Mouse (Mus musculus): ENCODE results near the gene Dxo. TPM values are rescaled to one million over a fixed set of nuclear protein-coding genes. Genes with fewer than 3 reads are reported as not detected.
A peak's percentile ranks its signal among the peaks of the same experiment; 100 is the strongest.

The Dxo gene
- total RNA-seq, 4 experiments from 2014 or later: 48.2 to 76.5 (median 67.0) TPM

DNA sequence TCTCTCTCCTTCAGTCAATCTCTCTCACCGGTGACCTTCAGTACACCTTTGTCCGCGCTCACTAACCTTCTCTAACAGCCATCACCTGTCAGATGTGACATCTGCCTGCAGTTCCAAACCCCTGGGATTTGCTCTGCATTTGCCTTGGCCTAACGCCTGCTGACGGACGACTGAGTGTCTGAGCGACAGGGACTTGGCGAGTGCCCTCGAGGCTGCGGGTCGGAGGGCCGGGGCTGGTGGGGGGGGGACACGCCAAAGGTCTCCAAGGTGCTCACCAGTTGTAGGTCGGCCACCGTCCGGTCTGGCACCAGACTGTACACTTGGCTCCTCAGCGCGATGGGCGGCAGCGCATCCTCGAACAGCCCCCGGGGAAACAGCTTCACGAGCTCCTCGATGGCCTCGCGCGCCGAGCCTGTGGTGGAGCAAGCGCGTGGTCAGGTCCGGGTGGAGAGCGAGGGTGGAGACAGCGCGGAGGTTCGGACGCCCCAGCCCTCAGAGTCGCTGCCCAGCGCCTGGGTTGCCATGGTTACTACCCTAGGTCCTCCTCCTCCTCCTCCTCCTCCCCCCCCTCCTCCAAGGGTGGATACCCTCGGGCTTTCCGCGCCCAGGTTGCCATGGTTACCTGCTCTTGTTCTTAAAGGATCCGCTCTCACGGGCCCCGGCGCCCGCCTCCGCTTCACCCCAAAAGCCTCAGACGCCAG is 514 bp upstream of the Dxo start:
- DNase-seq: no peak

DNA sequence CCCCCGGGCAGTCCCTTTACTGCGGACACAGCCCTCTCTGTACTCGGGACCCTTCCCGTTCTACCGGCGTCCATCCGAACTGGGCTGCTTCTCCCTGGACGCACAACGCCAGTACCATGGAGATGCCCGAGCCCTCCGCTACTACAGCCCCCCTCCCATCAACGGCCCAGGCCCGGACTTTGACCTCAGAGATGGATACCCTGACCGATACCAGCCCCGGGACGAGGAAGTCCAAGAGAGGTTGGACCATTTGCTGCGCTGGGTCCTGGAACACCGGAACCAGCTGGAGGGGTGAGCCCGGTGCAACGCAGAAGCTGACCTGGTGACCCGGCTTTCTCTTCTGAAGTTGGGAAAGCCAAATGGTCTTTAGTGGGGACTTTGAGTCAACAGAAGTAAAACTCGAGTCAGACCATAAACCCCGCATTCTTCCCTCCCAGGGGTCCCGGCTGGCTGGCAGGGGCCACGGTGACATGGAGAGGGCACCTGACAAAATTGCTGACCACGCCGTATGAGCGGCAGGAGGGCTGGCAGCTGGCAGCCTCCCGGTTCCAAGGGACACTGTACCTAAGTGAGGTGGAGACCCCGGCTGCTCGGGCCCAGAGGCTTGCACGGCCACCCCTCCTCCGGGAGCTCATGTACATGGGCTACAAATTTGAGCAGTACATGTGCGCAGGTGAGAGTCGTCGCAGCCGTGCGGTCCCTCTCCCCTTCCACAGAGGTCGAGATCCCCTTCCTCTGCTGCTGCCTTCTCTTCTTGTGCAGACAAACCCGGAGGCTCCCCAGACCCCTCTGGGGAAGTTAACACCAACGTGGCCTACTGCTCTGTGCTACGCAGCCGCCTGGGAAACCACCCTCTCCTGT is 875 bp downstream of the Dxo start:
- DNase-seq: no peak

DNA sequence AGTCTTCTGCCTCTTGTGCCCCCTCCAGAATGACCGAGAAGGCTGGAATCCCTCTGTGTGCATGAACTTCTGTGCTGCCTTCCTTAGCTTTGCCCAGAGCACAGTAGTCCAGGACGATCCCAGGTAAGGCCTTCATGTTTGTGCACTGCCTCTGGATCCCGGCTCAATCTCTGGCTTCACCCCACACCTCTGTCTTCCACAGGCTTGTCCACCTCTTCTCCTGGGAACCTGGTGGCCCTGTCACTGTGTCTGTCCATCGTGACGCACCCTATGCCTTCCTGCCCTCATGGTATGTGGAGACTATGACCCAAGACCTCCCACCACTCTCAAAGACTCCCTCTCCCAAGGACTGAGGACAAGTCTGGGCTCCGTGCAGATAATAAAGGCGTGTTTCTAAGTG is 2.0 kb downstream of the Dxo start:
- DNase-seq: no peak

DNA sequence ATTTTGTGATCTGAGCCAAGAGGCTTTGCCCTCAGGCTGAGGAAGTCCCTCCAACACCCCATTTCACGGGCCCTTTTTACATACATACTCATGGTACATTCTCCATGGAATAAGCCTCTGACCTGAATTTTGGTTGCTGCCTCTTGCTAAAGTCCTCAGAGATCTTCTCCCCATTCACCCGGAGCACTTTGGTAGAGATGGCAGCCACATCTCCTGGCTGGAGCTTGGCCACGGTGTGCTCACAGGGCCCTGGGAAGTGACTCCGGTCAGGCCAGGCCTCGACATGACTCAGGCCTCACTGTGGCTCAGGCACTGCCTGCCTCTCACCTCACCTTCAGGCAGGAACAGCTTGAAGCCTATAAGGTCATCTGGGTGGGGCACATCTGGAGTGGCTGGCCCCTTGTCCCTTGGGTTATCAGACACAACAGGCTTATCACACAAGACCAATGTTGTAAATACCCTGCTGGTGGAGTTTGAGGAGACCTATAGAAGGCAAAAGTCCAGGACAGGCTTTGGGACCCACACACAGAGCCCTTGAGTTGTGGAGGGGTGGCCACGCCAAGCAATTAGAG is 4.0 kb downstream of the Dxo start:
- DNase-seq: no peak

DNA sequence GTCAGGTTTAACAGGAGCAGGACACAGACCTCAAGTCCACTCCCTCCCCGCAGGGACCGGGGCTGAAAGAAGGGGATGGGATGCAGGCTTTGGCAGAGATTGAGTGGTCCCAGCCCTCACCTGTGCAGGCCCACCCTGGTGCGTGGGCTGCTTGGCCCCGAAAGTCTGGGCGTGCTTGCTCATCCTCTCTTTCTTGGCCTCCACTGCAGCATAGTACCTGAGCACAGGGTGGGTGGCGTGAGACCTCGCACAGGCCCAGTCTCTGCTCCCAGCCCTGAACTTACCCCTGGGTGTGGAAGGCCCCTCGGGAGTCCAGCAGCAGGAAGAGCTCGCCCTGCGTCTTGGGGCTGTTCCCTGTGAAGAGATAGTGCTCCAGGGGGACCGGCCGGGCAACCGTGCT is 8.1 kb downstream of the Dxo start:
- no peak for DNase-seq

DNA sequence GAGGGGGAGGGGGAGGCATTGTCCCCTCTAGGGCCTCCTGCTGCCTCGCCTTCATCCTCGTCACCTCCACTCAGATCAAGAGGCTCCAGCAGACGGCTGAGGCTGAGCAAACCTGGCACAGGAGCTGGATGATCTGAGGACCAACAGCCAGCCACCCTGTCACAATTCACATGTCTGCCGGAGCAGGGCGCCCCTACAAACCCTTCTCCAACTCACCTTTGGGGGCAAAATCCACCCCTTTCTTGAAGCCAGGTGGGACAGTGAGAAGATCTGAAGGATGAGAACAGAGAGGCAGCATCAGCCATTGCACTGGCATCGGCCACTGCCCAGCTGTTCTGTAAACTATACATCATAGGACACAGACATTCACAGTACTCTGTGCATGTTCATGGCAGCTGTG is 10.4 kb downstream of the Dxo start:
- DNase-seq: no peak

DNA sequence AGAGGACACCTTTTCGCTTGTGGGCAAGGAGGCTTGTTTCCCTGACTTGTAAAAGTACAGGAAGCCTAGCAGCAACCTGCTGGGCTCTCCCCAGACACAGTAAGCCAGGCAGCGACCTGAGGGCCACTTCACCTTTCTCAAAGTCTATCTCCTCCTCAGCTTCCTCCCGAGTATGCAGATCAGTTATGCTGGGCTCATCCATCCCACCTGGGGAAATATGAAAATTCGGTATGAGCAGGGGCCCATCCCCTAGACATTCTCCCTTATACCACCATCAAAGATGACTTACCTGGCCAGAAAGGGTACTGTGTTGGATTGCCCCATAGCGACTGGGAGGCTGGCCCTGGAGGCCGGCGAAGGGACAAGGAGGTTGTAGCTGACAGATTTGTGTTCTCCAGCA is 10.8 kb downstream of the Dxo start:
- DNase-seq: no peak

DNA sequence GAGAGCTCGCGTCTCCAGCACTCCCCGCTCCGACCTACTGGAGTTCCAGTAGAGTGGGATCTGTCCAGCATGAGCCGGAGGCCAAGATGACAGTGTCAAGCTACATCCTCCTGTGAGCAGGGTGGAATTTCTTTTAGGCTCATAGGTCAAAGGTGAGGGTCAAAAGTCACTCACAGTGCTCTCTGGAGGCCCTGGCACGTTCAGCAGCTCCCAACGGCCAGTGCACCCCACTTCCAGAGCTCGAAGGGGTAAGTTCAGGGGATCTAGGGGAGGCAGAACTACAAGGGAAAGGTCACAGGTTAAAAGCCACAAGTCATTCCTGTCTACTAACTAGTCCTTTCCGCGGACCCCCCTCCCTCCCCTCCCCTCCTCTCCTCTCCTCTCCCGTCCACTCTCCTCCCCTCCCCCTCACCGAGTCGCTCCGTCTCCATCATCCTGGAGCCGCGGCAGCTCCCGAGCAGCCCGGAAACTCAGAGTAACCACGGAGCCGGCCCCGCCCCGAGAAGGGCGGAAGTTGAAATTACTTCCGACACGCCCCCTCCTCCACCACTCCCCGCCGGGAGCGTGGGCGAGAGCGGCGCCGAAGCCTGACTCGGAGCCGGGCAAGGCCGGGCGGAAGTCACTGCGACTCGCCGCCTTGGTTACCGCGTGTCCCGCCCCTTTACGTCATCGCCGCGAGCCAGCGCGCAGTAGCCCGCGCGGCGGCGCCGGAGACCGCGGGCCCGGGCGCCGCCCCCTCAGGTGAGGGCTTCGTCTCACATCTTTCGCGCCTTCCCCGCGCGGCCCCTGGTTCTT is 13.1 kb downstream of the Dxo start, which contains the start of the genes Skiv2l and Nelfe:
Skiv2l (minus strand) TSS at position 489 of the 795 bp plus-strand sequence.
Nelfe (plus strand) TSS at position 670 of the 795 bp plus-strand sequence.
- DNase-seq: peak; percentile 97

DNA sequence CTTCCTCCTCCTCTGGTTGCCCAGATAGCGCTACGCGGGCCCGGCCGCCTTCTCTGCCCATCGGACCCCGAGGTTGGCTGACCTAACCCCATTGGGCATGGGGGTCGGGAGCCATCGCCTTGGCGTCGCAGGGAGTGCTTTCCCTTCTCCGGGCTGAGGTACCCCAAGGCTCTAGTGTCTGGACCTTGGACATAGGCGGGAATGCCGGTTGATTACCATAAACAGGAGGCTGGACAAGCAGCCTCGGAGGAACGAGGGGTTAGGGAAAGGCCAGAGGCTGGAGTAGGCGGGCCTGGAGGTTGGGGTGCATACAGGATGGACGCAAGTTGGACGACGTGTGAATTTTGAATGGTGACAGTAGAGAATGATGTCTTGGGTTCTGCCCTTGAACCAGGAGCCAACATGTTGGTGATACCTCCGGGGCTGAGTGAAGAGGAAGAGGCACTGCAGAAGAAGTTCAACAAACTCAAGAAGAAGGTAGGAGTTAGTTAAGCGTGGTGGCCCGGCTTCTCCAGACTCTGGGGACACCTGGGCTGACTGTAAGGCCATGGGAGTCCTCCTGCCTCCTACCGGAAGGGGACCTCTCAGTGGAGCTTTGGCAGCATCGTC is 13.8 kb downstream of the Dxo start:
- DNase-seq: no peak

DNA sequence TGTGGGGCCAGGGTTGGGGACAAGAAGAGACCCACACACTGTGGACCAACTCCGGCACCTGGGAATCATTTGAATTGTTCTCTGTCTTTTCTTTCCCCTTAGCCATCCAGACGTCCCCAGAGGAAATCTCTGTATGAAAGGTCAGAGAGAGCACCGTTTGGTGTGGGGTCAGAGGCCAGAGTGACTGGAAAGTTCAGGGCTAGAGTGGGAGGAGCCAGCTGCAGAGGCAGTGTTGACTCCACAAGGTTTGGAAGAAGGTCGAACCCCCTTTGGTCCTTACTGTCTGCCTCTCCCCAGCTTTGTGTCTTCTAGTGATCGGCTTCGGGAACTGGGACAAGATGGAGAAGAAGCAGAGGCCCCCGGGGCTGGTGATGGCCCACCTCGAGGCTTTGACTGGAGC is 16.7 kb downstream of the Dxo start:
- no peak for DNase-seq

DNA sequence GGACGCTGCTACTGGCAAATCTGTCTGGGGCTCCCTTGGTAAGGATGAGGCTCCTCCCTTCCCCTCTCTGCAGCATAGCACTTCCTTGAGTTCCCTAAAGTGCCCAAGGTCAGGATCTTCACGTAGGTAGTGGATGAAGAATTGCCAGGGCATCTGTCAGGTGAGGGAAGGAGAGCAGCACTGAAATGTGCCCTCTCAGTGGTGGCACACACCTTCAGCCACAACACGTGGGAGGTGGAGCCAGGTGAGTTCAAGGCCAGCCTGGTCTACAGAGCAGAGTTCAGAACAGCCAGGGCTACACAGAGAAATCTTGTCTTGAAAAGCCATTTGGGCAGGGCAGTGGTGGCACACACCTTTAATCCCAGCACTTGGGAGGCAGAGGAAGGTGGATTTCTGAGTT is 17.9 kb downstream of the Dxo start:
- DNase-seq: no peak

DNA sequence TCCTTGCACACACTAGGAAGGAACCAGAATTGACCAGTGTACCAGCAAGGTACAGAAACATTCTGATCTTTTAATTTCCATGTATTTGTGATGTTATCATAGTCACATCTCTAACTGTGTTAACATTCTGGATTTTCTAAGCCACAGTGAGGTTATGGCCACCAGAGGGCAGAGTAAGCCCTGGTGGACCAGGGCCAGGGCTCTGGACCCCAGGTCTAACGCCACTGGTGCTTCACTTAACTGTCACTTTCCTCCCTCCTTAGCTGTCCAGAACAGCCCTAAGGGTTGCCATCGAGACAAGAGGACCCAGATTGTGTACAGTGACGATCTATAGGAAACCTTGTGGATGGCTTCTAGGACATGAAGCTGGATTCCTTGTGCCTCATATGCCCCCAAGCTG is 19.0 kb downstream of the Dxo start:
- no peak for DNase-seq

DNA sequence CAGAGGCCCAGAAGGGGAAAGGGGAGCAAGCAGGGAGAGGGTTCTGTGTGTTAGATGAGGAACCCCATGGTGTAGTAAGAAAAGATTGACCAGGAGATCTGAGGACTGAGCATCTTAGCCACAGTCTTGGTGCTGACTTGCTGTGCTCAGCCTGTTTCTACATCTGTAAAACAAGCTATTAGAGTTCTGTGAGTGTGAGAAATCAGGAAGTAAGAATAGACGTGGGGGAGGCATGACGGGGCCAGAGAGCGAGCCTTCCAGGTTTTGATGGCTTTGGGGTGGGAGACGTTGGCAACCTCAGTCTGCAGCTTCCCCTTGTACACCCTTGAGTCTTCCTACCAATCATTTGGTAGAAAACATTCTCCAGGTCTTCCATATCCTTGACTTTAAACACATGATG is 21.9 kb downstream of the Dxo start:
- DNase-seq: no peak

DNA sequence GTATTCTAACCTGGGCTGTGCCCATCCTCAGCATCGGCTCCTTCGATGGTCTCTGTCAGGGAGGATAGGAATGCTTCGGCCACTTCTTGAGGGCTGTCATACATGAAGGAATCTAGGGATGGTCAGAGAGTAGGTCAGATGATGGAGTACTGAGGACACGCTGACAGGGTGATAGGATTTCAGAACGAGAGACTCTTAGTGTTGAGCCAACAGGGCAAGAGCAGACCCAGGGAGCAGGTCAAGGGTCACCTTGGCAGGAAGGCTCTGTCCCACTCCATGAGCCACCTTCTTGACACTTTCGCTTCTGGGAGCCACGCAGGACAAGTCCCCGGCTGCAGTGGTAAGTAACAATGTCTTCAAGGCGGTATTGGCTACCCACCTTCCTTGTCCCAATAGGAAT is 23.7 kb downstream of the Dxo start:
- no peak for DNase-seq

DNA sequence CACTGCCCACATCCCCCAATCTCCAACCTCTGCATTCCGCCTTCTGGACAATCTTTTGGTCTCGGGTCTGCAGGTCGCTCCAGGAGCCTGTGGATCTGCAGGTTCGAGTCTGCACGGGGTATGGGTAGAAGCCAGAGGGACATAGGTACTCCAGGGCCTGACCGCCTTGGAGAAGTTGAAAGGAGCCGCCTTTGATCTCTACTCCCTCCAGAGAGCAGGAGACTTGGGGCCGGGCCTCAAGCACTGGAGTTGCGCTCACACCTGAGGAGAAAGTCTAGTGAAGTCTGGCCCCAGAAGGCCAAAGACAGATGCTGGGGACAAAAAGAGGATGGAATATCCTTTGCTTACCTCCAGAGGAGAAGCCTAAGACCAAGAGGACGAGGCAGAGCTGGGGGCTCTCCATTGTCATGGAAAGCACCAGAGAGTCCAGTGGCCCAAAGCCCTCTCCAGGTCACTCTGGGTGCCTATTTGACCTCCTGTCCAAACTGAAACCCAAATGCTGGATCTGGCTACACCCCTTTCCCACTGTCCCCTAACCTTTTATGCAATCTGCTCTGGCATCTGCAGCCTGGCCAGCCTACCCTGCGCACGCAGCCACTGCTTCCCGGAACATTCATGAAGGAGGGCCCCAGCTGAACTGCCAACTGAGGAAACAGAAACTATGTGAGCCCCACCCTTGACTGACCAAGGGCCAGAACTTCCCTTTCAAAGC is 25.0 kb downstream of the Dxo start:
- no peak for DNase-seq

DNA sequence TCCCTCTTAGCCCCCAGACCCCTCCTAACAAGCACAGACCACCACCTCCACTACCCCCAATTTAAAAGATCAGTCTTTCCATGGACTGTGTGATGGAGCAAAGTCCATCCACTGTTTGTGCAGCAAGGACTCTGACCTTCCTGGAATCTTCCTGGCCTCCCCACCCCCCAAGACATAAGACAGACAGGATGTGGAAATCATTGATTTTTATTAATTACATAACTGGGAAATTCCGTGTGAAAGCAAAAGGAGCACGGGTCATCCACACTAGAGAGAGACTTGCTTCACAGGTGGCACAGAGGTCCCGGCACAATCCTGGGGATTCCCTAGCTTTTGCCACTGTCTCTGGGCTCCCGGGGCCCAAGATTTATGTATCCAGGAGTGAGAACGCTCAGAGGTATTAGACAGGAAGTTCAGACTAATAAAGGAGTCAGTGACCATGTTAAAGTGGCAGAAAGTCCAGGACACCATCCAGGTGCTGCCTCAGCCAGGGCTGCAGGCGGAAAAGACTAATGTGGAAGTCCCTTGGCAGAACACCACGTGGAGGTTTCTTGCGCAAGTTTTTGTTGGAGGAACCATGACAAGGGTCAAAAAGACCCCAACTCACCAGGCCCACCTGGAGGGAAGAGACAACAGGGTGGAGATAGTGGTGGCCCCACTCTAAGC is 25.7 kb downstream of the Dxo start, which contains the start of gene Cfb:
Cfb (minus strand) TSS at position 103 of the 666 bp plus-strand sequence.
- no peak for DNase-seq

DNA sequence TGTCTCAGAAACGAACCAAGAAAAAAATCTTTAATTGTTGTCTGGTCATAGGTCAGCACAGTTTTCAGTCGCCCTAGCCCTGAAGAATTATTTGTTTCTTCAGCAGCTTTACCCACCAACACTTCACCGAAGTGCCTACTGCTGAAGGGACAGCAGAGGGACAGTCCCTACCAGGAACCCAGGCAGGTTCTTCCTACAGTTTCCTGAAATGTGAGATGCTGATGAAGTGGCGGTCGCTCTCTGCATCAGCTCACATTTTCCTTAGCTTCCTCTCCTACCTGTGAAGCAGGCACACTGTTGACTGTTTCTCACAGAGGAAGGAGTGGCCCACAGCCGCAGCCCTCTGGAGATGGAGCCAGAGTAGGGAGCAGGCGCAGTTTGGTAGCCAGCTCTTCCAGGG is 29.2 kb downstream of the Dxo start:
- no peak for DNase-seq

DNA sequence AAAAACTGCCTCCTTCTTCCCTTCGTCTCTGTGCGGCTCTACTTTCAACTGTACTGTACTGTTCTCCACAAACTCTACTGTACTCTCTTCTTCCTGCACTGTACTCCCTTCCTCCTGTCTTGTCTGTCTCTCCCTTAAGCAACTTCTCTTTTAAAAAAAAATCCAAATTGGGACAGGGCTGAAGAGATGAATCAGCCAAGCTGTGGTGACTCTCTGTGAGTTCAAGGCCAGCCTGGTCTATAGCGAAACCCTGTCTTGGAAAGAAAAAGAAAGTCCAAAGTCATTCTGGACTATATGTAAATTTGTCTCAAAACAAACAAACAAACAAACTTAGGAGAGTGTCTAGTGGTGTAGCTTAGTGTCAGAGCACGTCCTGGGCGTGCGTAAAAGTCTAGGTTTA is 37.5 kb downstream of the Dxo start:
- no peak for DNase-seq

DNA sequence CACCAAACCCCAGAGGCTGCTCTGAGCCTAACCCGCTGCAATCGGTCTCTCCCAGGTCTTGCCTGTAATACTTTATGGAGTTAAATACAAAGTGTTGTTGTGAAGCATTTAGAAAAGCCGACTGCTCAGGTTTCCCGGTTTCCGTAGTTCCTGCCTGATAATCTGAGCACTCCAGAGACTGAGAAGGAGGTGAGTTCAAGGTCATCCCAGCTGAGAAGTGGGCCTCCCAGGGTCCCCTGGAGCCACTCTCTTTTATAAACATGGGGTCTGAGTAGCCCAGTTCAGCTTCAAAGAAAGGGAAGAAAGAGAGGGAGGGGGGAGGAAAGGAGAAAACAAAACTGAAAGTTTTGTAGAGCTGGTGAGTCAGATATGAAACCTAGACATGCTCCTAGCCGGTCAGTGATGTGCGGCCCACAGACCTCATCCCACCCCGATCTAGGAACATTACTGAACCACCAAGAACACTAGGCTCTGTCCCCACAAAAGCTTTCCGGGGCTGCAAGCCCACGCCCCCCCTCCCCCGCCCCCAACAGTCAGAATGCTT is 42.6 kb downstream of the Dxo start, which contains the start of gene Zbtb12:
Zbtb12 (plus strand) TSS at position 148 of the 544 bp plus-strand sequence.
- DNase-seq: no peak

DNA sequence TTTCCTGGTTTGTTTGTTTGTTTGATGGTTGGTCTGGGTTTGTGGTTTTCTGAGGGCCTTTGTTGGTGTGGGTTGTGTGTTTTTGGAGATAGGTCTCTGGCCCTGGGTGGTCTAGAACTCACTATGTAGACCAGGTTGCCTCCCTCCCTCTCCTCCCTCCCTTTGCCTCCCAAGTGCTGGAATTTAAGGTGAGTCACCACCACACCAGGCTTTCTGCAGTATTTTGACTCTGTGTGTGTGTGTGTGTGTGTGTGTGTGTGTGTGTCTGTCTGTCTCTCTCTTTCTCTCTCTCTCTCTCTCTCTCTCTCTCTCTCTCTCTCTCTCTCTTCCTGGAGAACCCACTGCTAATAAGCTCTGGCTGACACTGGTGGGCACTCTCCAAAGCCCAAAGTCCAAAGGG is 44.3 kb downstream of the Dxo start:
- DNase-seq: no peak
